Comparison of ENCODE assay signal across 8 mouse cellular contexts in the genomic region with DNA sequence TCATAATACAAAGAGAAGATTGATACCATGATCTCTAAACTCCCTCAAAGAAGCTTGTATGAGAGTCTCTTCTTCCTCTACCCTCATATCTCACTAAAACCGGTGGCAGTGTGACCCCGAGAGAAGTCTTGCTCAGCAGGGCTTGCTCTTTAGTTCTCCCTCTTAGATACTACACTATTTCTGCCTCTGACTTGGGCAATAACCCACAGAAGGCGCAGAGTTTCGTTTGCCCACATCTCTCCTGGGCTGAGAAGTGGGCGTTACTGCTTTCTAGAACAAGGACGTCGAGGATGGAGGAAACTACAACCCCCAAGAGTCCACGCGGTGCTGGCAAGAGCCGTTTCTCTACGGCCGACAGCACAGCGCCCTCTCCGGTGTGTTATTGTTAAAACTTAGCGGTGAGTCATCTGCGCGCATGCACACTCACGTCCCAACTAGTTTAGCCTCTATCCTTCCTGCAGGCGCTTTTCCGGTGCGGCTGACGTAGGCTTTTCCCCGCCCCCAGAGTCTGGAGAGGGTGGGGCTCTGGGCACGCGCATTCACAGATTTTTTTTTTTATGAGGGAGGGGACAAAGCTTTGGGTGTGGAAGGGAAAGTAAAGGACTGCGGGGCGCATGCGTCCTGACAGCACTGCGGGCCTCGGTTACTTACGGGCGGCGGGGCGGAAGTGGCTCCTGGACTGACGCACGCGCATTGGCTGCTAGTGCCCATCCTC. TPM values are rescaled to one million over a fixed set of nuclear protein-coding genes. Genes with fewer than 3 reads are reported as not detected.
DNase-seq lines count a peak whose midpoint lies in the region; ATAC-seq lines count a peak whose summit lies in the region.

No protein-coding gene starts in this region.

- peak; percentile 95 for ATAC-seq in hindbrain, embryonic 11.5 days (ENCODE audit: low FRiP score)

- peak overlapping the region; percentile 87 for H3K4me3 ChIP-seq in hindbrain, embryonic 11.5 days (ENCODE audit: low read depth, low read length)

- H3K9me3 ChIP-seq in hindbrain, embryonic 11.5 days (ENCODE audit: control insufficient read depth, low read length), result no peaks in the 10 kb centered on the region

- no peaks in the 10 kb centered on the region; the same call in 1 of the 2 replicates for H3K4me1 ChIP-seq in hindbrain, embryonic 11.5 days (replicated peaks; ENCODE audit: control insufficient read depth, insufficient read depth, low read length)

- H3K9ac ChIP-seq in hindbrain, embryonic 11.5 days (ENCODE audit: low read depth, low read length), result peak overlapping the region; percentile 29; the same call in 1 of the 2 replicates

- H3K27ac ChIP-seq in hindbrain, embryonic 11.5 days (ENCODE audit: low read depth, low read length), result peak overlapping the region; percentile 75; the same call in 1 of the 2 replicates

- no peaks in the 10 kb centered on the region for H3K27me3 ChIP-seq in hindbrain, embryonic 11.5 days (ENCODE audit: control insufficient read depth, insufficient read depth, low read length)

- no peaks in the 10 kb centered on the region for H3K36me3 ChIP-seq in hindbrain, embryonic 11.5 days (ENCODE audit: control insufficient read depth, insufficient read depth, low read length)

- WGBS in hindbrain, embryonic 11.5 days, result under 1% methylated on average over 37 of the region's 37 CpGs

- peak; percentile 100 for DNase-seq in Muller cell, postnatal 12 days (ENCODE audit: inconsistent ontology term)
- peak; percentile 100 for DNase-seq in cerebellum, adult 9-11 months
- DNase-seq in frontal cortex, adult 2 months (ENCODE audit: extremely low spot score in 1 of 2, low spot score in 1 of 2), result peak; percentile 98
- DNase-seq in hindbrain, embryonic 11.5 days (ENCODE audit: low spot score), result peak; percentile 99
- peak; percentile 98 for DNase-seq in layer of hippocampus, postnatal 10 days (ENCODE audit: low spot score in 2 of 2)
- DNase-seq in lung, postnatal 10 days, result peak; percentile 99
- DNase-seq in ovary, postnatal 36 days (ENCODE audit: low spot score), result peak; percentile 96
- DNase-seq in thymus, postnatal 36 days, result peak; percentile 97 to 99

- H3K4me2 ChIP-seq in hindbrain, embryonic 11.5 days (replicated peaks; ENCODE audit: low read depth, low read length), result peak overlapping the region; percentile 43

RNA-seq across cellular contexts. Expression of a gene that starts 0.4 kb away (rescaled TPM):
- polyA plus RNA-seq in frontal cortex, adult 2 months (2012; rRNA removed), result 11.9 and 12.4 TPM in 2 replicates
- 12.5 and 17.0 TPM in 2 replicates for polyA plus RNA-seq in hindbrain, embryonic 11.5 days (2014; fragmentation: Nextera tagmentation; extraction: Ambion mirVana)
- 10 to 100 TPM; 14.2 to 14.5 TPM for total RNA-seq in layer of hippocampus, postnatal 10 days (2021)

Comparison
In these comparisons a context has a peak if more than half of its experiments do, and no peak if none do; other contexts are left out.
1. Peak in every context shown above with its lines: DNase-seq, ATAC-seq, H3K4me3 ChIP-seq and H3K27ac ChIP-seq.